Mouse (Mus musculus) MEL-GATA-1-ER (cell line): Measurements from ENCODE around the gene Plpp6.

Source experiments
- DNase-seq: peaks from one replicate; pipeline ENCODE4 v3.0.0-alpha.2; 2012; ENCODE audit warnings: low read depth; ENCODE audit errors: extremely low read depth

Gene Plpp6

DNA sequence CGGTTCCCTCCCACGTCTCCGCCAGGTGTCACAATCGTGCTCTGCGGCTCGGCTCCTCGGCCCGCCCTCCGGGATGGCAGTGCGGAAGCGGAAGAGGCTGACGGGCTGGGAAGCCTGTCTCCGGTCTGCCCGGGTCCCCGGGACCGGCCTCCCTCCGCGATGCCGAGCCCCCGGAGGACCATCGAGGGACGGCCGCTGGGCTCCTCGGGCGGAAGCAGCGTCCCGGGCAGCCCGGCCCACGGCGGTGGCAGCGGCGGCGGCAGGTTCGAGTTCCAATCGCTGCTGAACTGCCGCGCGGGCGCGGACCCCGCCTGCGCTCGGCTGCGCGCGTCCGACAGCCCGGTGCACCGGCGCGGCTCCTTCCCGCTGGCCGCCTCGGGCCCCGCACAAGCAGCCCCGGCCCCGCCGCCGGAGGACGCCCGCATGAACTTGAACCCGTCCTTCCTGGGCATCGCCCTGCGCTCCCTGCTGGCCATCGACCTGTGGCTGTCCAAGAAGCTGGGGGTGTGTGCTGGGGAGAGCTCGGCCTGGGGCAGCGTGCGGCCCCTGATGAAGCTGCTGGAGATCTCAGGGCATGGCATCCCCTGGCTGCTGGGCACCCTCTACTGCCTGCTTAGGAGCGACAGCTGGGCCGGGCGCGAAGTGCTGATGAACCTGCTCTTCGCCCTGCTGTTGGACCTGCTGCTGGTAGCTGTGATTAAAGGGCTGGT lies at the start of gene Plpp6:
Gene Plpp6 (plus strand): TSS at position 112 of the 710 bp plus-strand sequence.
- DNase-seq = peak; percentile 15

DNA sequence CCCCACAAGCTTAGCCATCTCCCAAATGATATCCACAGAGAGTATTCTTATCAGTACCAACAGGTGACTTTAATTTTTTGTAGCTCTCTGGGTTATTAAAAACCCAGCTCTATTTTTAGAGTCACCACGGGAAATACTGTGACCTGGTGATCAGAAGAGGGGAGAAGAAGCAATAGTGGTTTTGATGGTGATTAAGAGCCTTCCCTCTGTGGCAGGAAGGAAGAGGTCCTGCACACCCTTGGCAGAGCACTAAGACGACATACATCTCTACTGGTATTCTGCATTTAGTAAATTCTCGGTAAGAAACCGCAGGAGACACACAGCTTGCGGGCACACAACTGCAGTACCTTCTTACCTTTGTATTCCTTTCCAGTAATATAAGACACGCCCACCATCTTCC lies 49.2 kb upstream of the Plpp6 start:
- no peak for DNase-seq

GRCm38 (mm10) chr19:28915602-28916250 lies 48.0 kb upstream of the Plpp6 start:
- DNase-seq = no peak

GRCm38 (mm10) chr19:28916492-28916891 lies 47.3 kb upstream of the Plpp6 start:
- no peak for DNase-seq

DNA sequence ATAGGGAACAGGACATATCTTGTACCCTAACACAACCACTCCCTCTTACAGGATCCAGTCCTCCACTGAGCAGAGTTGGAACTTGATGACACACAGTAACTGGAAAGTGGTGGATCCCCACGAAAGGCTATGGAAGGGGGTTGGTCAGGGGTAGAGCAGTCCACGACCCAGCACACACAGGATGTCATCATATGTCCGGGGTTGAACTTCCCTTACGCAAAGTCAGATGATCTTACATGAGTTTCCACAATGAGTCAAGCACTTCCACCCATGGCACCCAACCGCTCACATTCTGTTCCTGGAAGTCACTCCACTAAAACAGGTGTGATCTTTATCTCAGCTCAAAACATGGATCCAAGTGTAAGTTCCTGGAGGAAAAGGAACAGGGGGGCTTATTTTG lies 45.9 kb upstream of the Plpp6 start:
- DNase-seq = no peak

- DNase-seq = no peak
Measured at GRCm38 (mm10) chr19:28926366-28926765, 37.4 kb upstream of the Plpp6 start.

DNA sequence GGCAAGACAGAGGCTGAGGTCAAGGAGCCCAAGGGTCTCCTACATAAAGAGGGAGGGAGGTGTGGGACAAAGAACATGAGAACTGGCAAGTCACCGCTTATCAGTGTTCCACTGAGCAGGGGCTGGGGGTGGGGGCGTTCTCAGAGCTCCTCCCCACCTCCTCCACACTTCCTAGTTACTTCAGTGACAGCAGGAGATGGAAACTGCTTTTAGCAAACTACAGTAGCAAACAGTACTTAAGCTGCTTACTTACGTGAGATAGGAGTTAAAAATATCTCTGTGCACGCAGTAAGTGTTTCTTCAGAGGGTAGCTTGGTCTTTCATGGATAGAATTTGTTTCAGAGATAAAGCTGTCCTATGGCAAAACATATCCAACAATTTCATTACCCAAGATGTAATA lies 36.4 kb upstream of the Plpp6 start:
- no peak for DNase-seq

GRCm38 (mm10) chr19:28929034-28929433 lies 34.7 kb upstream of the Plpp6 start:
- no peak for DNase-seq

GRCm38 (mm10) chr19:28934897-28935296 lies 28.9 kb upstream of the Plpp6 start:
- no peak for DNase-seq

GRCm38 (mm10) chr19:28940135-28940874 lies 23.4 kb upstream of the Plpp6 start:
- no peak for DNase-seq

DNA sequence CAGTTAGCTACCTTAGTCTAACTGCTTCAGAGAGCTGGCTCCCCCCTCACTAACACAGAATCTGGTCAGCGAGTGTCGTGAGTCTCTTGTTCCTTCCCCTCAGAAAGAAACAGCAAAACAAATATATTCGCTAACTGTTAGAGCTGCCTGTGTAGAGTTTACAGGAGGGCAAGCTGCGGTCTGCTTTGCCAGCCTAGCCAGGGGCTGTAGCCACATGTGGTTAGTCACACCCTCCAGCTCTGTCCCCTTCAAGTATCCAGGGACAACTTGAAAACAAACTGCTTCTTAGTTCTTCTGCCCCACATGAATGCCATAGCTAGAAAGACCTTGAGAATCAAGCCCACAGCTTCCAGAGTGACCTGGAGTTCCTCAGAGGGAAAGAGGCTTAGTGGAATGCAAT lies 22.5 kb upstream of the Plpp6 start:
- no peak for DNase-seq

- no peak for DNase-seq
Measured at GRCm38 (mm10) chr19:28946782-28947181, 17.0 kb upstream of the Plpp6 start.

- no peak for DNase-seq
Measured at GRCm38 (mm10) chr19:28947311-28947710, 16.4 kb upstream of the Plpp6 start.

- DNase-seq = no peak
Measured at GRCm38 (mm10) chr19:28951251-28951650, 12.5 kb upstream of the Plpp6 start.

GRCm38 (mm10) chr19:28963113-28963512 lies 640 bp upstream of the Plpp6 start:
- DNase-seq = no peak

- DNase-seq = no peak
Measured at GRCm38 (mm10) chr19:28963513-28963841, 276 bp upstream of the Plpp6 start.

- no peak for DNase-seq
Measured at GRCm38 (mm10) chr19:28964552-28964903, 775 bp downstream of the Plpp6 start.

DNA sequence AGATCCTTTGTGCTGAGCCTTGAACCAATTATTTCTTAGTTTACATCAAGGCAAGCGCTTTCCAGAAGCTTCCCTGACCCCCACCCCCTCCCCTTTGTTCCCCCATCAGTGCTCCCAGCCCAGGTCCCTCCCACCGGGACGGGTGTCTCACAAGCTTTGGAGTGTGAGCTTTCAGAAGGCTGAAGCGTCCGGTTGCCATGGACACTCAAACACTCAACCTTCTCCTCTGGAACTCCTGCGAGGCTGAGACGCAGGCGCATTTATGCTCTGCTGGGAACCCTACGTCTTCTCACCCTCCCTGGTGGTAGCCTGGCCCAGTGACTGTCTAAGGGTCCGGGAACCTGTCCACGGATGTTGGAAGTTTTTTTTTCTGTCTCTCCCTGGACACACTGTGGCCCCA lies 3.9 kb downstream of the Plpp6 start, which contains the start of gene 4430402I18Rik:
Gene 4430402I18Rik (minus strand): TSS at position 149 of the 400 bp plus-strand sequence.
- no peak for DNase-seq

GRCm38 (mm10) chr19:28968178-28968577 lies 4.4 kb downstream of the Plpp6 start:
- DNase-seq = no peak

- no peak for DNase-seq
Measured at GRCm38 (mm10) chr19:28969231-28969630, 5.5 kb downstream of the Plpp6 start.

DNA sequence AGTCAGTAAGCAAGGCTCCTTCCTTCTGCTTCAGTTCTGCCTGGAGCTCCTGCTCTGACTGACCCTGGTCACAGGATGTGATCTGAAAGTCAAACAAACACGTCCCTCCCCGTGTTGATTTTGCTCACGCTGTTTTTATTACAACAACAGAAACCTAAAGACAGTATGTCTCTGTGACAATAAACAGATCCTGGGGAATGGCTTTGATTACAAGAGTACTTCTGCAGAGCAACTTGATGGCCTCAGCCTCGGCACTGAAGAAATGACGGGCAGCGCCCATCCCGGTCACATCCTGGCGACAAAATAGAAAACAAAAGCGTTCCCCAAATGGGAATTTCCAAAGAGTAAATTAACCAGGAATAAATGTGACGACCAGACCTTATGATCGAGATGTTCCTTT lies 6.5 kb downstream of the Plpp6 start:
- no peak for DNase-seq

- no peak for DNase-seq
Measured at GRCm38 (mm10) chr19:28974862-28975611, 11.3 kb downstream of the Plpp6 start.
